Mouse (Mus musculus) embryonic facial prominence, embryonic 11.5 days (tissue): ENCODE measurements around the gene Slc35g1. TPM values are rescaled to one million over a fixed set of nuclear protein-coding genes. Genes with fewer than 3 reads are reported as not detected.
"Not testable (repeated sequence)": the region's sequence is repeated elsewhere in the genome, so short reads cannot be mapped to it uniquely, and the experiment has no call there.

Experiments
- ATAC-seq: fragments of 200-750 bp; cut with Nextera tagmentation; replicated peaks from 2 replicates; pipeline ENCODE4 v1.8.0; 2017; ENCODE audit warnings: low read depth; ENCODE audit not compliant: insufficient number of reproducible peaks, low FRiP score, low TSS enrichment
- DNase-seq: peaks from one replicate; pipeline ENCODE4 v3.0.0-alpha.2; 2015; ENCODE audit warnings: low spot score
- H3K27ac ChIP-seq: fragments of 300-500 bp; sonication (generic); replicated peaks from 2 replicates; pipeline ENCODE4 v1.5.1; 2014; ENCODE audit warnings: mild to moderate bottlenecking, low read depth, low read length, control low read depth
- H3K27me3 ChIP-seq: fragments of 300-500 bp; sonication (generic); 2 replicates; pipeline ENCODE4 v1.6.1; 2014; ENCODE audit warnings: mild to moderate bottlenecking, low read length, moderate library complexity, mixed read lengths; ENCODE audit not compliant: control insufficient read depth, insufficient read depth
- H3K36me3 ChIP-seq: fragments of 300-500 bp; sonication (generic); replicated peaks from 2 replicates; pipeline ENCODE4 v1.6.1; 2014; ENCODE audit warnings: low read depth, mild to moderate bottlenecking, low read length, moderate library complexity, mixed read lengths; ENCODE audit not compliant: control insufficient read depth, insufficient read depth
- H3K4me1 ChIP-seq: fragments of 300-500 bp; sonication (generic); 2 replicates; pipeline ENCODE4 v1.6.1; 2014; ENCODE audit warnings: low read length, mixed read lengths; ENCODE audit not compliant: control insufficient read depth, insufficient read depth
- H3K4me2 ChIP-seq: fragments of 300-500 bp; sonication (generic); 2 replicates; pipeline ENCODE4 v1.6.1; 2014; ENCODE audit warnings: low read depth, mild to moderate bottlenecking, control low read depth, low read length, moderate library complexity
- H3K4me3 ChIP-seq: fragments of 300-500 bp; sonication (generic); 2 replicates; pipeline ENCODE4 v1.5.1; 2014; ENCODE audit warnings: low read depth, low read length, control low read depth
- H3K9ac ChIP-seq: fragments of 300-500 bp; sonication (generic); replicated peaks from 2 replicates; pipeline ENCODE4 v1.6.1; 2014; ENCODE audit warnings: mild to moderate bottlenecking, control low read depth, low read length
- H3K9me3 ChIP-seq: fragments of 300-500 bp; sonication (generic); replicated peaks from 2 replicates; pipeline ENCODE4 v1.6.1; 2016; ENCODE audit warnings: mild to moderate bottlenecking, low read length, inconsistent platforms, mixed read lengths; ENCODE audit not compliant: control insufficient read depth
- WGBS: fragments of 180-500 bp; shearing (Covaris S2); extraction: QIAGEN DNeasy Blood & Tissue Kit; methylation state at CpG from one replicate; pipeline ENCODE4 v1.1.7; 2014; 5-methylcytosine and 5-hydroxymethylcytosine counted together
- polyA plus RNA-seq: library from polyadenylated mRNA; unstranded; fragments of >200 nt; fragmentation: Nextera tagmentation; extraction: Ambion mirVana; gene quantifications from 2 replicates; pipeline ENCODE4 v1.2.1, GENCODE M21; 2014

Gene Slc35g1
- polyA plus RNA-seq, 1 experiment from 2014 or later: 3.8 TPM

GRCm38 (mm10) chr19:38364939-38365614 is 30.7 kb upstream of the Slc35g1 start:
- no peaks in the 10 kb centered on the region for H3K36me3 ChIP-seq
- no peaks in the 10 kb centered on the region for H3K9me3 ChIP-seq
- H3K27ac ChIP-seq: no peak overlapping the region
- no peaks in the 10 kb centered on the region for H3K27me3 ChIP-seq
- no peaks in the 10 kb centered on the region for H3K4me1 ChIP-seq
- ATAC-seq (no peak), DNase-seq (no peak)
- no peak overlapping the region for H3K4me2 ChIP-seq
- H3K4me3 ChIP-seq: no peak overlapping the region
- 47% methylated on average over 11 of the region's 11 CpGs for WGBS
- no peak overlapping the region for H3K9ac ChIP-seq

- Histone ChIP-seq H3K36me3 (no peaks in the 10 kb centered on the region), H3K4me2 (no peak overlapping the region), H3K9ac (no peak overlapping the region), H3K9me3 (no peaks in the 10 kb centered on the region), H3K27me3 (0 out of 2 replicates have a peak, but pooled peaks cover 2% of the 10 kb centered on the region), H3K4me1 (no peaks in the 10 kb centered on the region), H3K27ac (no peak overlapping the region), H3K4me3 (no peak overlapping the region)
- DNase-seq (no peak), ATAC-seq (no peak)
- 31% methylated on average over 11 of the region's 11 CpGs for WGBS
These were observed 23.2 kb upstream of the Slc35g1 start for GRCm38 (mm10) chr19:38372460-38373102.

GRCm38 (mm10) chr19:38373371-38373770 is 22.4 kb upstream of the Slc35g1 start:
- Histone ChIP-seq H3K4me1 (no peaks in the 10 kb centered on the region), H3K36me3 (no peaks in the 10 kb centered on the region), H3K9me3 (no peaks in the 10 kb centered on the region), H3K4me3 (no peak overlapping the region), H3K4me2 (no peak overlapping the region), H3K27me3 (0 out of 2 replicates have a peak, but pooled peaks cover 2% of the 10 kb centered on the region), H3K27ac (no peak overlapping the region), H3K9ac (no peak overlapping the region)
- ATAC-seq: no peak
- no peak for DNase-seq
- 67% methylated on average over 2 of the region's 2 CpGs for WGBS

- Histone ChIP-seq H3K4me2 (no peak overlapping the region), H3K27ac (no peak overlapping the region), H3K9me3 (no peaks in the 10 kb centered on the region), H3K9ac (no peak overlapping the region), H3K4me3 (no peak overlapping the region), H3K36me3 (no peaks in the 10 kb centered on the region), H3K4me1 (no peaks in the 10 kb centered on the region), H3K27me3 (no peaks in the 10 kb centered on the region)
- DNase-seq (no peak), ATAC-seq (no peak)
- 90% methylated on average over 12 of the region's 12 CpGs for WGBS
These were observed 12.0 kb upstream of the Slc35g1 start for GRCm38 (mm10) chr19:38383769-38384168.

- WGBS: 89% methylated on average over 1 of the region's 1 CpGs
- not testable (repeated sequence) for H3K4me2 ChIP-seq, H3K9me3 ChIP-seq, DNase-seq, H3K4me3 ChIP-seq, H3K27ac ChIP-seq, H3K27me3 ChIP-seq, H3K36me3 ChIP-seq, ATAC-seq, H3K9ac ChIP-seq, H3K4me1 ChIP-seq
These were observed 8.8 kb upstream of the Slc35g1 start for GRCm38 (mm10) chr19:38387021-38387420.

- Histone ChIP-seq H3K27me3 (no peaks in the 10 kb centered on the region), H3K4me1 (no peaks in the 10 kb centered on the region), H3K36me3 (no peaks in the 10 kb centered on the region), H3K4me3 (no peak overlapping the region), H3K27ac (no peak overlapping the region), H3K9me3 (no peaks in the 10 kb centered on the region), H3K4me2 (no peak overlapping the region), H3K9ac (no peak overlapping the region)
- DNase-seq (no peak), ATAC-seq (no peak)
- 91% methylated on average over 4 of the region's 4 CpGs for WGBS
These were observed 7.9 kb upstream of the Slc35g1 start for GRCm38 (mm10) chr19:38387835-38388234.

- WGBS: 25% methylated on average over 8 of the region's 8 CpGs
- H3K27ac ChIP-seq: no peak overlapping the region
These were observed 822 bp downstream of the Slc35g1 start for GRCm38 (mm10) chr19:38396633-38396970.

GRCm38 (mm10) chr19:38397004-38397403 is 1.2 kb downstream of the Slc35g1 start:
- DNase-seq (no peak), ATAC-seq (no peak)
- H3K9me3 ChIP-seq: no peaks in the 10 kb centered on the region
- H3K9ac ChIP-seq: no peak overlapping the region
- H3K4me2 ChIP-seq: no peak overlapping the region
- no peaks in the 10 kb centered on the region for H3K27me3 ChIP-seq
- H3K36me3 ChIP-seq: no peaks in the 10 kb centered on the region
- no peak overlapping the region for H3K27ac ChIP-seq
- H3K4me1 ChIP-seq: no peaks in the 10 kb centered on the region
- 48% methylated on average over 6 of the region's 6 CpGs for WGBS
- no peak overlapping the region for H3K4me3 ChIP-seq

More at GRCm38 (mm10) chr19:38396633-38396970, 822 bp downstream of the Slc35g1 start:
- peak overlapping the region; percentile 61 for H3K4me3 ChIP-seq
- H3K4me1 ChIP-seq: no peaks in the 10 kb centered on the region
- no peak for DNase-seq
- no peak for ATAC-seq
- peak overlapping the region; percentile 28 for H3K9ac ChIP-seq
- H3K9me3 ChIP-seq: no peaks in the 10 kb centered on the region
- peak overlapping the region; percentile 94 for H3K4me2 ChIP-seq
- H3K27me3 ChIP-seq: no peaks in the 10 kb centered on the region
- H3K36me3 ChIP-seq: no peaks in the 10 kb centered on the region
